Mouse (Mus musculus) midbrain, embryonic 16.5 days (tissue): ENCODE results near the gene AA467197. TPM values are rescaled to one million over a fixed set of nuclear protein-coding genes. Genes with fewer than 3 reads are reported as not detected.
A peak's percentile ranks its signal among the peaks of the same experiment; 100 is the strongest.

Source experiments
- ATAC-seq: fragments of 200-750 bp; cut with Nextera tagmentation; 2 replicates; pipeline ENCODE4 v1.8.0; 2017; ENCODE audit warnings: moderate TSS enrichment
- H3K27ac ChIP-seq: fragments of 300-500 bp; sonication (generic); 2 replicates; pipeline ENCODE4 v1.5.1; 2014; ENCODE audit warnings: mild to moderate bottlenecking, low read length, mixed read lengths
- H3K27me3 ChIP-seq: fragments of 300-500 bp; sonication (generic); 2 replicates; pipeline ENCODE4 v1.6.1; 2014; ENCODE audit warnings: low read depth, low read length, mixed read lengths; ENCODE audit not compliant: control insufficient read depth, insufficient read depth
- H3K36me3 ChIP-seq: fragments of 300-500 bp; sonication (generic); 2 replicates; pipeline ENCODE4 v1.6.1; 2014; ENCODE audit warnings: mild to moderate bottlenecking, low read length, moderate library complexity, mixed read lengths; ENCODE audit not compliant: control insufficient read depth, insufficient read depth
- H3K4me1 ChIP-seq: fragments of 300-500 bp; sonication (generic); 2 replicates; pipeline ENCODE4 v1.6.1; 2014; ENCODE audit warnings: mild to moderate bottlenecking, low read length, mixed read lengths; ENCODE audit not compliant: control insufficient read depth, insufficient read depth
- H3K4me2 ChIP-seq: fragments of 300-500 bp; sonication (generic); 2 replicates; pipeline ENCODE4 v1.6.1; 2014; ENCODE audit warnings: mild to moderate bottlenecking, low read length, mixed read lengths
- H3K4me3 ChIP-seq: fragments of 300-500 bp; sonication (generic); 2 replicates; pipeline ENCODE4 v1.5.1; 2014; ENCODE audit warnings: low read depth, mild to moderate bottlenecking, low read length, moderate library complexity, mixed read lengths
- H3K9ac ChIP-seq: fragments of 300-500 bp; sonication (generic); 2 replicates; pipeline ENCODE4 v1.6.1; 2014; ENCODE audit warnings: low read depth, low read length, mixed read lengths
- H3K9me3 ChIP-seq: fragments of 300-500 bp; sonication (generic); replicated peaks from 2 replicates; pipeline ENCODE4 v1.6.1; 2014; ENCODE audit warnings: mild to moderate bottlenecking, low read length, mixed read lengths; ENCODE audit not compliant: control insufficient read depth, poor library complexity, severe bottlenecking
- WGBS: fragments of 180-500 bp; shearing (Covaris S2); extraction: QIAGEN DNeasy Blood & Tissue Kit; methylation state at CpG from one replicate; pipeline ENCODE4 v1.1.7; 2014; 5-methylcytosine and 5-hydroxymethylcytosine counted together
- polyA plus RNA-seq: library from polyadenylated mRNA; unstranded; fragments of >200 nt; fragmentation: Nextera tagmentation; extraction: Ambion mirVana; gene quantifications from 2 replicates; pipeline ENCODE4 v1.2.1, GENCODE M21; 2015

AA467197 gene
- polyA plus RNA-seq, 1 experiment from 2014 or later: not detected

- H3K27me3 ChIP-seq: no peaks in the 10 kb centered on the region
- 2% methylated on average over 48 of the region's 48 CpGs for whole genome bisulfite sequencing
Observed at GRCm38 (mm10) chr2:122610746-122611653, 25.8 kb upstream of the AA467197 start, which contains the start of gene Gatm. Gatm (minus strand) TSS chr2:122611303.

GRCm38 (mm10) chr2:122611654-122611973, 25.2 kb upstream of the AA467197 start:
- 85% methylated on average over 4 of the region's 4 CpGs for WGBS
- ATAC-seq: no peak
- Histone ChIP-seq H3K36me3 (no peaks in the 10 kb centered on the region), H3K9ac (peak overlapping the region; percentile 89; the same call in 1 of the 2 replicates), H3K4me1 (no peaks in the 10 kb centered on the region), H3K9me3 (no peaks in the 10 kb centered on the region), H3K4me2 (peak overlapping the region; percentile 80), H3K4me3 (peak overlapping the region; percentile 76), H3K27ac (no peak overlapping the region), H3K27me3 (no peaks in the 10 kb centered on the region)

More at GRCm38 (mm10) chr2:122610746-122611653, 25.8 kb upstream of the AA467197 start, which contains the start of gene Gatm:
- Histone ChIP-seq H3K4me1 (no peaks in the 10 kb centered on the region), H3K9me3 (no peaks in the 10 kb centered on the region), H3K36me3 (no peaks in the 10 kb centered on the region), H3K4me2 (peak within 1 kb of the TSS; percentile 80), H3K27ac (peak within 1 kb of the TSS; percentile 63), H3K9ac (peak within 1 kb of the TSS; percentile 89), H3K4me3 (peak within 1 kb of the TSS; percentile 76)
- peak; percentile 98 for ATAC-seq

GRCm38 (mm10) chr2:122616237-122616636, 20.5 kb upstream of the AA467197 start:
- H3K4me2 ChIP-seq: no peak overlapping the region
- no peaks in the 10 kb centered on the region for H3K27me3 ChIP-seq
- ATAC-seq: no peak
- WGBS: 49% methylated on average over 6 of the region's 6 CpGs
- no peak overlapping the region for H3K4me3 ChIP-seq
- H3K36me3 ChIP-seq: no peaks in the 10 kb centered on the region
- no peak overlapping the region for H3K27ac ChIP-seq
- H3K9ac ChIP-seq: no peak overlapping the region; the same call in 1 of the 2 replicates
- H3K9me3 ChIP-seq: no peaks in the 10 kb centered on the region
- H3K4me1 ChIP-seq: no peaks in the 10 kb centered on the region

- H3K4me1 ChIP-seq: no peaks in the 10 kb centered on the region
- H3K4me3 ChIP-seq: no peak overlapping the region
- no peak overlapping the region for H3K27ac ChIP-seq
- no peak overlapping the region for H3K9ac ChIP-seq
- no peaks in the 10 kb centered on the region for H3K27me3 ChIP-seq
- no peak for ATAC-seq
- 73% methylated on average over 6 of the region's 6 CpGs for WGBS
- H3K9me3 ChIP-seq: no peaks in the 10 kb centered on the region
- H3K4me2 ChIP-seq: no peak overlapping the region
- no peaks in the 10 kb centered on the region for H3K36me3 ChIP-seq
Observed at GRCm38 (mm10) chr2:122617792-122618191, 19.0 kb upstream of the AA467197 start.

- no peak overlapping the region for H3K27ac ChIP-seq
Observed at GRCm38 (mm10) chr2:122618719-122619118, 18.1 kb upstream of the AA467197 start.

GRCm38 (mm10) chr2:122621337-122622110, 15.3 kb upstream of the AA467197 start:
- Histone ChIP-seq H3K9me3 (no peaks in the 10 kb centered on the region), H3K4me1 (no peaks in the 10 kb centered on the region), H3K27me3 (no peaks in the 10 kb centered on the region), H3K4me2 (no peak overlapping the region), H3K27ac (no peak overlapping the region), H3K4me3 (no peak overlapping the region), H3K9ac (no peak overlapping the region), H3K36me3 (no peaks in the 10 kb centered on the region)
- 86% methylated on average over 9 of the region's 9 CpGs for whole genome bisulfite sequencing
- ATAC-seq: no peak

More at GRCm38 (mm10) chr2:122618719-122619118, 18.1 kb upstream of the AA467197 start:
- Histone ChIP-seq H3K4me3 (no peak overlapping the region), H3K27me3 (no peaks in the 10 kb centered on the region), H3K9me3 (no peaks in the 10 kb centered on the region), H3K4me2 (no peak overlapping the region), H3K9ac (no peak overlapping the region), H3K36me3 (no peaks in the 10 kb centered on the region), H3K4me1 (no peaks in the 10 kb centered on the region)
- peak; percentile 32; the same call in 1 of the 2 replicates for ATAC-seq
- 14% methylated on average over 4 of the region's 4 CpGs for WGBS

GRCm38 (mm10) chr2:122625930-122626329, 10.9 kb upstream of the AA467197 start:
- H3K4me3 ChIP-seq: no peak overlapping the region
- WGBS: 67% methylated on average over 7 of the region's 7 CpGs
- no peak overlapping the region for H3K9ac ChIP-seq
- no peak overlapping the region for H3K27ac ChIP-seq
- H3K4me1 ChIP-seq: peaks cover 6% of the 10 kb centered on the region
- no peaks in the 10 kb centered on the region for H3K27me3 ChIP-seq
- H3K4me2 ChIP-seq: no peak overlapping the region
- no peaks in the 10 kb centered on the region for H3K36me3 ChIP-seq
- H3K9me3 ChIP-seq: no peaks in the 10 kb centered on the region
- ATAC-seq: no peak

GRCm38 (mm10) chr2:122628976-122629375, 7.8 kb upstream of the AA467197 start:
- H3K4me2 ChIP-seq: peak overlapping the region; percentile 27; the same call in 1 of the 2 replicates
- under 1% methylated on average over 7 of the region's 7 CpGs for WGBS

More at GRCm38 (mm10) chr2:122628976-122629375, 7.8 kb upstream of the AA467197 start:
- Histone ChIP-seq H3K27ac (no peak overlapping the region), H3K9me3 (no peaks in the 10 kb centered on the region), H3K36me3 (peaks cover 4% of the 10 kb centered on the region; the same call in 1 of the 2 replicates), H3K27me3 (no peaks in the 10 kb centered on the region), H3K4me1 (peaks cover 18% of the 10 kb centered on the region), H3K4me3 (no peak overlapping the region), H3K9ac (no peak overlapping the region)
- 0 out of 2 replicates have a peak, but pooled peaks have one; percentile 19 for ATAC-seq
